Mouse (Mus musculus) gastrocnemius, adult 8-10 months (tissue): ENCODE measurements around the gene Wfdc5. TPM values are rescaled to one million over a fixed set of nuclear protein-coding genes. Genes with fewer than 3 reads are reported as not detected.
"Not testable (repeated sequence)": the region's sequence is repeated elsewhere in the genome, so short reads cannot be mapped to it uniquely, and the experiment has no call there.

Experiments used
- DNase-seq, 2 experiments: peaks; one replicate each; pipeline ENCODE4 v3.0.0; 2022; ENCODE audit warnings: low spot score in 2 of 2
- total RNA-seq, 4 experiments: library from RNA; stranded (reverse); gene quantifications; 2 replicates each; pipeline ENCODE4 v1.2.4; 2022

Wfdc5 gene
- under 1 TPM in 1 of 4 experiments, not detected in 3; 0.19 TPM for total RNA-seq

DNA sequence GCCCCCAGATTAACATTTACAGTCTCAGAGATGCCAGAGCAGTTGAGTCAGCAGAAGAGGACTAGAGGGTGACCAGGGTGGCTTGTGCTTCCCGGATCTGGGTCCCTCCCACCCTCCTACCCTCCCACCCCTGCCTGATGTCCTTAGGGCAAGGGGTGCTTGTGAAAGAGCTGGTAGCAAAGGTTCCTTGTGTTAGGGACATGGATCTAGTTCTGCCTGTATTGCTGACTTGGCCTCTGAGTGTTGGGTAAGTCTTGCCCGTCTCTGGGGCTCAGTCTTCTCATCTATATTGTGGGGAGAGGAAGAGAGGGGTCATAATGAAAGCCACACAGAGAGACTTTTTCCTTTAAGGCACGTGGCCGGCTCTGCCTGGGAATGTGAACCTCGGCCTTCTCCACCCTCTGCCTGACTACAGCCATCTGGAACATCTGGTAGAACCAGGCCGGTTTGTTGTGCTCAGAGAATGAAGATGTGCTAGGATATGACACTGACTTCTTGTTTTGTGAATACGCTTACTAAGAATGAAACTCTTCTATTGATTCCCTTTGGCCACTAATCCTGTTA is at the start of gene Wfdc5:
Wfdc5 (minus strand) TSS at position 51 of the 564 bp plus-strand sequence.
- no peak for DNase-seq

DNA sequence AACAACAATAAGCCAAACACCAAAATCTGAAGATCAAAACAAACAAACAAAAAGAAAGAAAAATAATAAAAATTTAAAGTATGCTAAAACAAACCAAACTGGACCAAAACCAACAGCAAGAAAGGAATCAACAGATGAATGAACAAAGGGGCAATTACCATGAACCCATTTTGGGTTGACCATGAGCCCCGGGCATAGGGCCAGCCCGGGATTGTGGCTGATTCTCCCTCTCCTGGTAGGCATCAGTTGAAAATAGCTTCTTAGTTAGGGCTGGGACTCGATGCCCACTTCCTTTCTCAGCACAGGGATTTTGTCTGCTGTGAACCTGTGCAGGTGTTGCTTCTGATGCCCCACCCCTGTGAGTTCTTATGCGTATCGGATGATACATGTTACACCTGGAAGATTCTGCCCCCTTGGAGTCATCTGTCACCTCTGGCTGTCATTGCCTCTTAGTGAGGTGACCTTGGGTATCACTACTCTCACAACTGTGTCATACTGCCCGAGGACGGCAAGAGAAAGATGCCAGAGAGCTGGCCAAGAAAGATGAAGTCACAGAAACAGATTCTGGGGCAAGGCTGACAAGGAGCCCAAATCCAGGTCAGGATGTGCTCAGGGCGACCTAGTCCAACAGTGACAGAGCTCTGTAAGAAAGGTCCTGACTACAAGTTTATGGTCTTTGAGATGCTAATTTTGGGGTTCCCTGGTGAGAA is 46.0 kb upstream of the Wfdc5 start:
- DNase-seq = no peak

- no peak for DNase-seq
Measured at GRCm38 (mm10) chr2:164221522-164221921, 39.0 kb upstream of the Wfdc5 start, which contains the start of gene Wfdc15b. Wfdc15b (minus strand) TSS chr2:164221660.

- DNase-seq = no peak
Measured at GRCm38 (mm10) chr2:164219295-164219694, 36.8 kb upstream of the Wfdc5 start.

GRCm38 (mm10) chr2:164212711-164213110 is 30.2 kb upstream of the Wfdc5 start:
- DNase-seq = no peak

- no peak for DNase-seq
Measured at GRCm38 (mm10) chr2:164210892-164211291, 28.4 kb upstream of the Wfdc5 start.

- no peak for DNase-seq
Measured at GRCm38 (mm10) chr2:164206676-164207075, 24.1 kb upstream of the Wfdc5 start.

- not testable (repeated sequence) for DNase-seq
Measured at GRCm38 (mm10) chr2:164206011-164206410, 23.5 kb upstream of the Wfdc5 start.

DNA sequence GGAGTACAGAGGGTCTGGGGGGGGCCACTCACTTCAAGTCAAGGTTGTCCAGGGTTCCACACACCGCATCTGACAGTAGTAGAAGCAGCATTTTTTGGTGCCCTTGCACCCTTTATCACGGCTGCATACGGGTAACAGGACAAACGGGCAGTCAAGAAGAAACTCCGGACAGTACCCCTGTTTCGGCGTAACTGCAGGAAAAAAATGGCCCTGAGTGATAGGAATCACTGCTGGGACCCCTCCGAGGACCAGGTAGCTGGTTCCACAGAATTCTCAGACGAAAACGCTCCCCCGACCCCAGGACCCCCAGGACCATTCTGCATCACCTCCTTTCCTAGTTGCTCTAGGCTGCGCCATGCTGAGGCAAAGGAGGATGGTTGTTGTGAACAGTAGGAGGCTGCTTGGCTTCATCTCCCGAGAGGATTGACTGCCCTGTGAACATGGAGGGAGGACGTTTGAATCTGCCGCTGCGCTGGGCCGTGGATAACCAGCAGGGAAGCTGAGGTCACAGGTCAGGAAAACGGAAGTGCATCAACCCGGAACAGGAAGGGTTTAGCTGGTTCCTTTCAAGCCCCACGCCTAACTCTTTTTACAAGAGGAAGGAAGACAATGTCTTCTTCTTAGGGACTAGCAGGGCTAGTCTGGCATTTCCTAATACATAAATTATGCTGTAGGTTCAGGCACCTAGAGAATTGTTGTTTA is 17.2 kb upstream of the Wfdc5 start, which contains the start of gene Wfdc15a:
Wfdc15a (minus strand) TSS at position 505 of the 702 bp plus-strand sequence.
- DNase-seq = no peak

DNA sequence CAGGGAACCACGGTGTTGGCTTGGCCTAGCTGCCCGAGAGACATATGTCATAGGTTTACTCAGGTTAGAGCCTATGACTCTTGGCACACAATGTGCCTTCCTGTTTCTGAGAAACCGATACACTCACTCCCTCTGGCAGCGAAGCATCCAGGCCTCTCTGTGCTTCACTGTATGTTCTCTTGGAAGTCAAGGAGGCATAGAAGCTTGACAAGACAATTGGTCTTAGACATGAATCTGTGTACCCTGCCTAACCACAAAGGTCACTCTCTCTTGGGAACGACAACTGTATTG is 14.1 kb upstream of the Wfdc5 start:
- DNase-seq = no peak

GRCm38 (mm10) chr2:164195971-164196699 is 13.6 kb upstream of the Wfdc5 start:
- DNase-seq = no peak

- no peak for DNase-seq
Measured at GRCm38 (mm10) chr2:164194959-164195630, 12.6 kb upstream of the Wfdc5 start.

DNA sequence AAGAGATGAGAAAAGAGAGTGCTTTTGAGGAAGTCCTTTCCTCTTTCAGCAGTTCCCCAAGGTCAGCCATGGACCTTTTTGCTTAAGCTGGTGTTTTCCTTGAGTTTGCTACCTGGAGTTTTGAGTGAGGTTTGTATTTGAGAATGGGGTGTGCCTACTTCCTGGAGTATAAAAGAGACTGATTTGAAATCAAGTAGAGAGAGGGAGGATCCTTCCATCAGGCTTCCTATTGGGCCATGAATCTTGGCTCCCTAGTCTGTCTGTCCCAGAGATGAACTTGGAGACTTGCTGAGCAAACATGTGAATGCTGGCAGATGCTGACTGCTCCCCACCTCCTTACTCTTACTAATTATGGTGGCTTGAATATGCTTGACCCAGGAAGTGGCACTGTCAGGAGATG is 9.7 kb upstream of the Wfdc5 start:
- no peak for DNase-seq

DNA sequence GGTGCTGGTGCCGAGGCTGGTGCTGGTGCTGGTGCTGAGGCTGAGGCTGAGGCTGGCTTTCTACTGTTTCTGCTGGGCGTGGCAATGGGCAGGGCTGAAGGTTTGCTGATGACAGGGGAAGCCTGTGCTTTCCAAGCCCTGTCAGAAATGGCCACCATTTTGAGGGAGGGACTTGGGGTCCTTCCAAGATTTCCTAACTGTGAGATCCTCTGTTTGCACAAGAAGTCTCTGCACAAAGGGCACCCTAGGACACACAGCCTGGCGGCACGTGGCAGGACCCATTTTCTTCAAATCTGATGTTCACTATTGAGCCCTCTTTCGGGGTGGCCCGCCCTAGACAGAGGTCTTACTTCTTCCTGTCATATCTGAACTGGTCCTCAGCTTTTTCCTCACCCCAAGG is 8.0 kb upstream of the Wfdc5 start, which contains the start of gene Wfdc12:
Wfdc12 (minus strand) TSS at position 33 of the 400 bp plus-strand sequence.
- DNase-seq = no peak

DNA sequence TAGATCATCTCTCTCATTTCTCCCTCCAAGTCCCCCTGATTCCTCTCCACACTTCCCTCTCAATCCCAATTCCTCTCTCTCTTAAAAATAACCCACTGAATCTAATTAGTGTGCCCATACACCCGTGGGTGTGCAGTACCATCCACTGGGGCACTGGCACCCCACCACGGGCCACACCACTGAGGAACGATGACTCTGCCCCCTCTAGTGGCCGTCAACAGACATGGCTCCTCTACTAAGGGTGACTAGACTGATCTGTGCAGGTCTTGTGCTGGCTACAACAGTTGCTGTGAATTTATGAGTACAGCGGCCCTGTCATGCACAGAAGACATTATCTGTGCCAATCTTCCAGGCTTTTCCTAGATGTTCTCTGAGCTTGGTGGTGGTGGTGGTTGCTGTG is 6.2 kb upstream of the Wfdc5 start:
- DNase-seq = no peak

DNA sequence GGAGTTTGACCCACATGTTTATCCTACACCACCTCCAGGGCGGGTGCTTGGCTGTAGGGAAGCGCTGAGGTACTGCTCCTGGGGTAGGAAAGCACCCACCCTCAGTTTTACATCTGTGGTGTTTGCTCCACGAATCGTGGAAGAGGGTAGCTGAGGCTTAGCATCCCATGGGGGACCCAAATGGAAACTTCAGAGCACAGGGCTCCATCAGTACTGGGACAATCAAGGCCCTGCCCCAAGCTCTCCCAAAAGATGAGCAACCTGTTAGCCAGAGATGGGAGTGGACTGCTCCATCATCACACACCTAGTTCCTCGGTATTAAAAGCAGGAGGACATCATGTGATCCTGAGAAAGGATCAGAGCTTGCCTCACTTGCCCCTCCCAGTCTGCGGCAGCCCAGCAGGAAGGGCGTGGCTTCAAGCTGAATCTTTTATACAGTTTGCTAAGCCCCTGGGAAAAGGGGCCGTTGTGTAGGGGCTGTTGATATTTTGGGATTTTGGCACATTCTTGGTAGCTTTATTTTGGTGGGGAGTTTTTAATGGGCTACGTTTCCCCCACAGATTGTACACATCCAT is 1.7 kb upstream of the Wfdc5 start:
- DNase-seq = no peak

DNA sequence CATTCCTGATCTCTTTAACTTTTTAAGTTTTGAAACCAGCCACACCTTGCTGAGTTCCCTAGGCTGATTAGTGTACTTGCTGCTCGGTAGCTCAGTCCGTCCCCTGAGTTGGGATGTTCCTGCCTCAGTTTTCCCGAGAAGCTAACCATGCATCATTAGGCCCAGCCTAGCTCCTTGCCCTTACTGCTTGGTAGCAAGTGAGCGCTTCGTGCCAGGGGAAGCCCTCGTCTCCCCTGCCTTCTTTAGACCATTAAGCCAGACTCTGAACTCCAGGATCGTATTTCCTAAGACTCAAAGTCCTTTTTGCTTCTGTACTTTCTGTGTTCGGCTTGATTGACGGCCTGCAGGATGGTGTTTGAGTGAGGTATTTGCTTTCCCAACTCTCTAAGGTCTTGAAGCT is 798 bp upstream of the Wfdc5 start:
- DNase-seq = no peak

GRCm38 (mm10) chr2:164180770-164181169 is 1.8 kb downstream of the Wfdc5 start:
- DNase-seq = no peak

DNA sequence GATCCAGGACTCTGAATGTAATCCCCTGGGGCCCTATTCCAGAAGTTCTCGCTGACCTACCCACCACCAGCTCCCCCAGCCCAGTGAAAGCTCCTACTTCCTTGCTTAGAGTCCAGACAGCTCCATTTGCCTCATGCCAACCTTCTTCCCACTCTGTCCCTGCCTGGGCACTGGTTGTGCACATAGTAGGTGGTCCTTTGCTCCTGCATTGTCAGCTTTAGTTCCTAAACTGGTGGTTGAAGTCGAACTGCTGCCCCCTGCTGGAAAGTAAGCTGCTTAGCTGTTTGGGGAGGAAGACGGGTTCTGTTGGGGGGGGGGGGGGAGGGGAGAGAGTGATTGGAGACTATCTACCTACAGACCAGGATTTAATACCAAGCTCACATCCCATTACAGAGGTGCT is 2.4 kb downstream of the Wfdc5 start:
- DNase-seq = no peak

DNA sequence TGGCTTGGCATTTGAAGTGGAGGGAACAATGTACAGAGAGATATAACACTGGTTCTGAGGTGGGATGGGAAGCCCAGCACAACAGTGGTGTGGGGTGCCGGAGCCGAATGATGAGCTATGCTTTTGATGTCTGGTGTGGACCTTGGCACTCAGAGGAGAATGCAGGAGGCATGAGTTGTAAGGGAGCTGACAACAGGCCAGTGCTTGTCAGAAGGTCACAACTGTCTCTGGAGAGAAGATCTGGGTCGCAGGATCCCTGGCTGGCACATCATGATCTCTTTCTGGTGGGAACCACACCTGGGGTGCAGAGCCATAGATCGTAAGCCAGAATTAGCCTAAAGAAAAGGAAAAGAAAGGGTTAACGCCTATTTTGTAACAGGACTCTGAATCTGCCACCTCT is 4.7 kb downstream of the Wfdc5 start:
- no peak for DNase-seq

GRCm38 (mm10) chr2:164175850-164176249 is 6.7 kb downstream of the Wfdc5 start:
- no peak for DNase-seq
